Mouse (Mus musculus) neural tube, embryonic 12.5 days (tissue): ENCODE results near the gene Ocm. TPM values are rescaled to one million over a fixed set of nuclear protein-coding genes. Genes with fewer than 3 reads are reported as not detected.
"Not testable (repeated sequence)": the region's sequence is repeated elsewhere in the genome, so short reads cannot be mapped to it uniquely, and the experiment has no call there.

Source experiments
- ATAC-seq: fragments of 200-750 bp; cut with Nextera tagmentation; 2 replicates; pipeline ENCODE4 v1.8.0; 2017; ENCODE audit warnings: low read depth, mild to moderate bottlenecking, moderate TSS enrichment, moderate library complexity; ENCODE audit not compliant: low FRiP score
- H3K27ac ChIP-seq: fragments of 300-500 bp; sonication (generic); 2 replicates; pipeline ENCODE4 v1.5.1; 2016
- H3K27me3 ChIP-seq: fragments of 300-500 bp; sonication (generic); replicated peaks from 2 replicates; pipeline ENCODE4 v1.6.1; 2016; ENCODE audit warnings: mild to moderate bottlenecking
- H3K36me3 ChIP-seq: fragments of 300-500 bp; sonication (generic); 2 replicates; pipeline ENCODE4 v1.6.1; 2016; ENCODE audit warnings: mild to moderate bottlenecking
- H3K4me1 ChIP-seq: fragments of 300-500 bp; sonication (generic); 2 replicates; pipeline ENCODE4 v1.6.1; 2016
- H3K4me2 ChIP-seq: fragments of 300-500 bp; sonication (generic); replicated peaks from 2 replicates; pipeline ENCODE4 v1.6.1; 2016; ENCODE audit warnings: mild to moderate bottlenecking
- H3K4me3 ChIP-seq: fragments of 300-500 bp; sonication (generic); 2 replicates; pipeline ENCODE4 v1.5.1; 2016
- H3K9ac ChIP-seq: fragments of 300-500 bp; sonication (generic); 2 replicates; pipeline ENCODE4 v1.6.1; 2016; ENCODE audit warnings: mild to moderate bottlenecking
- H3K9me3 ChIP-seq: fragments of 300-500 bp; sonication (generic); 2 replicates; pipeline ENCODE4 v1.6.1; 2016; ENCODE audit warnings: mild to moderate bottlenecking
- WGBS: fragments of 180-500 bp; shearing (Covaris S2); methylation state at CpG from one replicate; pipeline ENCODE4 v1.1.7; 2016; 5-methylcytosine and 5-hydroxymethylcytosine counted together
- polyA plus RNA-seq: library from polyadenylated mRNA; unstranded; fragments of >200 nt; fragmentation: Nextera tagmentation; extraction: Ambion mirVana; gene quantifications from 2 replicates; pipeline ENCODE4 v1.2.1, GENCODE M21; 2016

The Ocm gene
- polyA plus RNA-seq, 1 experiment from 2014 or later: 0.32 TPM

GRCm38 (mm10) chr5:144039156-144039675, 12.7 kb upstream of the Ocm start:
- no peak for ATAC-seq
- Histone ChIP-seq H3K36me3 (no peaks in the 10 kb centered on the region), H3K4me1 (no peaks in the 10 kb centered on the region), H3K27me3 (no peaks in the 10 kb centered on the region), H3K9me3 (no peaks in the 10 kb centered on the region), H3K27ac (no peak overlapping the region), H3K9ac (no peak overlapping the region), H3K4me2 (no peak overlapping the region), H3K4me3 (no peak overlapping the region)
- 83% methylated on average over 9 of the region's 9 CpGs for WGBS

GRCm38 (mm10) chr5:144036952-144037351, 10.5 kb upstream of the Ocm start:
- ATAC-seq: no peak
- Histone ChIP-seq H3K9ac (no peak overlapping the region), H3K27ac (no peak overlapping the region), H3K4me1 (no peaks in the 10 kb centered on the region), H3K36me3 (no peaks in the 10 kb centered on the region), H3K27me3 (no peaks in the 10 kb centered on the region), H3K9me3 (no peaks in the 10 kb centered on the region), H3K4me3 (no peak overlapping the region), H3K4me2 (no peak overlapping the region)
- 63% methylated on average over 17 of the region's 17 CpGs for WGBS

- Histone ChIP-seq H3K27ac (no peak overlapping the region), H3K9ac (no peak overlapping the region), H3K36me3 (no peaks in the 10 kb centered on the region), H3K4me3 (no peak overlapping the region), H3K4me1 (no peaks in the 10 kb centered on the region), H3K9me3 (no peaks in the 10 kb centered on the region), H3K4me2 (no peak overlapping the region), H3K27me3 (no peaks in the 10 kb centered on the region)
- ATAC-seq: no peak
- whole genome bisulfite sequencing: 86% methylated on average over 7 of the region's 7 CpGs
Observed at GRCm38 (mm10) chr5:144034567-144034966, 8.1 kb upstream of the Ocm start.

GRCm38 (mm10) chr5:144032491-144032890, 6.0 kb upstream of the Ocm start:
- Histone ChIP-seq H3K27me3 (no peaks in the 10 kb centered on the region), H3K9me3 (no peaks in the 10 kb centered on the region), H3K9ac (no peak overlapping the region), H3K27ac (no peak overlapping the region), H3K36me3 (no peaks in the 10 kb centered on the region), H3K4me2 (no peak overlapping the region), H3K4me1 (no peaks in the 10 kb centered on the region), H3K4me3 (no peak overlapping the region)
- 90% methylated on average over 7 of the region's 7 CpGs for WGBS
- no peak for ATAC-seq

- no peak overlapping the region for H3K9ac ChIP-seq
- H3K4me1 ChIP-seq: no peaks in the 10 kb centered on the region
- H3K27ac ChIP-seq: no peak overlapping the region
- H3K4me3 ChIP-seq: no peak overlapping the region
- H3K4me2 ChIP-seq: no peak overlapping the region
- ATAC-seq: no peak
- 94% methylated on average over 9 of the region's 9 CpGs for WGBS
- H3K9me3 ChIP-seq: 0 out of 2 replicates have a peak, but pooled peaks cover 4% of the 10 kb centered on the region
- H3K27me3 ChIP-seq: no peaks in the 10 kb centered on the region
- H3K36me3 ChIP-seq: peaks cover 17% of the 10 kb centered on the region
Observed at GRCm38 (mm10) chr5:144015845-144016244, 10.6 kb downstream of the Ocm start.

GRCm38 (mm10) chr5:144015312-144015650, 11.2 kb downstream of the Ocm start:
- WGBS: 79% methylated on average over 3 of the region's 3 CpGs
- Histone ChIP-seq H3K4me1 (no peaks in the 10 kb centered on the region), H3K27me3 (no peaks in the 10 kb centered on the region), H3K4me2 (peak overlapping the region; percentile 60), H3K4me3 (peak overlapping the region; percentile 91), H3K27ac (no peak overlapping the region), H3K9me3 (0 out of 2 replicates have a peak, but pooled peaks cover 4% of the 10 kb centered on the region), H3K36me3 (peaks cover 22% of the 10 kb centered on the region), H3K9ac (no peak overlapping the region)
- ATAC-seq: no peak

GRCm38 (mm10) chr5:144014551-144015311, 11.7 kb downstream of the Ocm start, which contains the start of gene Ccz1:
Gene Ccz1 (minus strand): TSS chr5:144014877.
- Histone ChIP-seq H3K4me2 (peak within 1 kb of the TSS; percentile 60), H3K4me1 (no peaks in the 10 kb centered on the region), H3K36me3 (peaks cover 25% of the 10 kb centered on the region), H3K27ac (no peak within 1 kb of the TSS; the same call in 1 of the 2 replicates), H3K4me3 (peak within 1 kb of the TSS; percentile 91), H3K27me3 (no peaks in the 10 kb centered on the region), H3K9ac (peak within 1 kb of the TSS; percentile 87), H3K9me3 (0 out of 2 replicates have a peak, but pooled peaks cover 4% of the 10 kb centered on the region)
- 3% methylated on average over 47 of the region's 47 CpGs for WGBS
- ATAC-seq: peak; percentile 98

- H3K36me3 ChIP-seq: peaks cover 36% of the 10 kb centered on the region
- not testable (repeated sequence) for ATAC-seq, H3K27me3 ChIP-seq, H3K27ac ChIP-seq, H3K9me3 ChIP-seq, H3K4me1 ChIP-seq, H3K9ac ChIP-seq
- H3K4me2 ChIP-seq: peak overlapping the region; percentile 60
- H3K4me3 ChIP-seq: peak overlapping the region; percentile 91
- 70% methylated on average over 13 of the region's 13 CpGs for WGBS
Observed at GRCm38 (mm10) chr5:144013366-144014134, 12.9 kb downstream of the Ocm start.

- no peaks in the 10 kb centered on the region for H3K9me3 ChIP-seq
- H3K4me3 ChIP-seq: no peak overlapping the region
- no peaks in the 10 kb centered on the region for H3K27me3 ChIP-seq
- H3K27ac ChIP-seq: no peak overlapping the region
- no peak overlapping the region for H3K9ac ChIP-seq
- no peak overlapping the region for H3K4me2 ChIP-seq
- 92% methylated on average over 15 of the region's 15 CpGs for WGBS
- H3K4me1 ChIP-seq: no peaks in the 10 kb centered on the region
- H3K36me3 ChIP-seq: peaks cover 85% of the 10 kb centered on the region
- no peak for ATAC-seq
Observed at GRCm38 (mm10) chr5:144002461-144003192, 23.8 kb downstream of the Ocm start.

- Histone ChIP-seq H3K4me2 (no peak overlapping the region), H3K36me3 (peaks cover 94% of the 10 kb centered on the region), H3K9ac (no peak overlapping the region), H3K27ac (no peak overlapping the region), H3K27me3 (no peaks in the 10 kb centered on the region), H3K4me1 (no peaks in the 10 kb centered on the region), H3K9me3 (no peaks in the 10 kb centered on the region), H3K4me3 (no peak overlapping the region)
- 90% methylated on average over 1 of the region's 1 CpGs for WGBS
- ATAC-seq: no peak
Observed at GRCm38 (mm10) chr5:143999409-143999808, 27.1 kb downstream of the Ocm start.

- Histone ChIP-seq H3K9me3 (no peaks in the 10 kb centered on the region), H3K4me1 (no peaks in the 10 kb centered on the region), H3K4me2 (no peak overlapping the region), H3K9ac (no peak overlapping the region), H3K27ac (no peak overlapping the region), H3K36me3 (peaks cover 98% of the 10 kb centered on the region), H3K27me3 (no peaks in the 10 kb centered on the region), H3K4me3 (no peak overlapping the region)
- WGBS: 73% methylated on average over 11 of the region's 11 CpGs
- ATAC-seq: no peak
Observed at GRCm38 (mm10) chr5:143994632-143995365, 31.7 kb downstream of the Ocm start.
